Mouse (Mus musculus): ENCODE results near the gene Sparc. TPM values are rescaled to one million over a fixed set of nuclear protein-coding genes. Genes with fewer than 3 reads are reported as not detected.

The Sparc gene
- polyA plus RNA-seq, 1 experiment from 2014 or later, result 1,563 TPM

GRCm38 (mm10) chr11:55413416-55413796 is 9.6 kb downstream of the Sparc start:
- Histone ChIP-seq H3K4me1 (ENCODE audit: control insufficient read depth, insufficient read depth, low read length) (peaks cover 25% of the 10 kb centered on the region), H3K4me2 (ENCODE audit: low read depth, low read length) (no peak overlapping the region)
- ATAC-seq, result no peak

GRCm38 (mm10) chr11:55412680-55413415 is 10.1 kb downstream of the Sparc start:
- Histone ChIP-seq H3K9me3 (ENCODE audit: control insufficient read depth, low read length) (no peaks in the 10 kb centered on the region), H3K4me3 (ENCODE audit: low read length) (no peak overlapping the region), H3K36me3 (ENCODE audit: control insufficient read depth, insufficient read depth, low read length) (peaks cover 4% of the 10 kb centered on the region), H3K4me1 (ENCODE audit: control insufficient read depth, insufficient read depth, low read length) (peaks cover 24% of the 10 kb centered on the region), H3K27ac (ENCODE audit: low read length) (0 out of 2 replicates have a peak overlapping the region, but pooled peaks have one; percentile 16), H3K27me3 (replicated peaks; ENCODE audit: control insufficient read depth, insufficient read depth, low read length) (no peaks in the 10 kb centered on the region), H3K4me2 (ENCODE audit: low read depth, low read length) (no peak overlapping the region), H3K9ac (ENCODE audit: low read depth, low read length) (no peak overlapping the region)
- WGBS, result 90% methylated on average over 10 of the region's 10 CpGs
- ATAC-seq, result no peak

More at GRCm38 (mm10) chr11:55413416-55413796, 9.6 kb downstream of the Sparc start:
- H3K36me3 ChIP-seq (ENCODE audit: control insufficient read depth, insufficient read depth, low read length), result 0 out of 2 replicates have a peak, but pooled peaks cover 3% of the 10 kb centered on the region
- no peak overlapping the region for H3K9ac ChIP-seq (ENCODE audit: low read depth, low read length)
- WGBS, result 96% methylated on average over 2 of the region's 2 CpGs
- no peaks in the 10 kb centered on the region for H3K27me3 ChIP-seq (replicated peaks; ENCODE audit: control insufficient read depth, insufficient read depth, low read length)
- no peak overlapping the region for H3K27ac ChIP-seq (ENCODE audit: low read length)
- no peaks in the 10 kb centered on the region for H3K9me3 ChIP-seq (ENCODE audit: control insufficient read depth, low read length)
- no peak overlapping the region for H3K4me3 ChIP-seq (ENCODE audit: low read length)

GRCm38 (mm10) chr11:55412034-55412433 is 10.9 kb downstream of the Sparc start:
- peaks cover 24% of the 10 kb centered on the region for H3K4me1 ChIP-seq (ENCODE audit: control insufficient read depth, insufficient read depth, low read length)
- 81% methylated on average over 7 of the region's 7 CpGs for WGBS
- H3K4me2 ChIP-seq (ENCODE audit: low read depth, low read length), result no peak overlapping the region

GRCm38 (mm10) chr11:55410502-55410901 is 12.5 kb downstream of the Sparc start:
- Histone ChIP-seq H3K4me1 (ENCODE audit: control insufficient read depth, insufficient read depth, low read length) (peaks cover 19% of the 10 kb centered on the region), H3K4me2 (ENCODE audit: low read depth, low read length) (no peak overlapping the region), H3K27ac (ENCODE audit: low read length) (peak overlapping the region; percentile 14), H3K4me3 (ENCODE audit: low read length) (no peak overlapping the region), H3K27me3 (replicated peaks; ENCODE audit: control insufficient read depth, insufficient read depth, low read length) (no peaks in the 10 kb centered on the region), H3K9me3 (ENCODE audit: control insufficient read depth, low read length) (no peaks in the 10 kb centered on the region), H3K36me3 (ENCODE audit: control insufficient read depth, insufficient read depth, low read length) (peaks cover 9% of the 10 kb centered on the region), H3K9ac (ENCODE audit: low read depth, low read length) (no peak overlapping the region)
- WGBS, result 60% methylated on average over 3 of the region's 3 CpGs
- ATAC-seq, result no peak

More at GRCm38 (mm10) chr11:55412034-55412433, 10.9 kb downstream of the Sparc start:
- Histone ChIP-seq H3K9me3 (ENCODE audit: control insufficient read depth, low read length) (no peaks in the 10 kb centered on the region), H3K4me3 (ENCODE audit: low read length) (no peak overlapping the region), H3K27me3 (replicated peaks; ENCODE audit: control insufficient read depth, insufficient read depth, low read length) (no peaks in the 10 kb centered on the region), H3K9ac (ENCODE audit: low read depth, low read length) (no peak overlapping the region), H3K36me3 (ENCODE audit: control insufficient read depth, insufficient read depth, low read length) (peaks cover 9% of the 10 kb centered on the region), H3K27ac (ENCODE audit: low read length) (no peak overlapping the region)
- no peak for ATAC-seq

- Histone ChIP-seq H3K4me1 (ENCODE audit: control insufficient read depth, insufficient read depth, low read length) (peaks cover 14% of the 10 kb centered on the region), H3K9me3 (ENCODE audit: control insufficient read depth, low read length) (no peaks in the 10 kb centered on the region), H3K9ac (ENCODE audit: low read depth, low read length) (no peak overlapping the region), H3K27ac (ENCODE audit: low read length) (0 out of 2 replicates have a peak overlapping the region, but pooled peaks have one; percentile 18), H3K4me3 (ENCODE audit: low read length) (no peak overlapping the region), H3K36me3 (ENCODE audit: control insufficient read depth, insufficient read depth, low read length) (peaks cover 10% of the 10 kb centered on the region), H3K4me2 (ENCODE audit: low read depth, low read length) (no peak overlapping the region), H3K27me3 (replicated peaks; ENCODE audit: control insufficient read depth, insufficient read depth, low read length) (no peaks in the 10 kb centered on the region)
- WGBS, result 67% methylated on average over 3 of the region's 3 CpGs
- no peak for ATAC-seq
These were observed 13.0 kb downstream of the Sparc start for GRCm38 (mm10) chr11:55410005-55410404.

- no peak overlapping the region for H3K9ac ChIP-seq (ENCODE audit: low read depth, low read length)
- no peak for ATAC-seq
- no peak overlapping the region for H3K4me2 ChIP-seq (ENCODE audit: low read depth, low read length)
- H3K9me3 ChIP-seq (ENCODE audit: control insufficient read depth, low read length), result no peaks in the 10 kb centered on the region
- H3K27ac ChIP-seq (ENCODE audit: low read length), result no peak overlapping the region; the same call in 1 of the 2 replicates
- H3K4me1 ChIP-seq (ENCODE audit: control insufficient read depth, insufficient read depth, low read length), result peaks cover 6% of the 10 kb centered on the region
- peaks cover 14% of the 10 kb centered on the region for H3K36me3 ChIP-seq (ENCODE audit: control insufficient read depth, insufficient read depth, low read length)
- 92% methylated on average over 4 of the region's 4 CpGs for WGBS
- H3K27me3 ChIP-seq (replicated peaks; ENCODE audit: control insufficient read depth, insufficient read depth, low read length), result no peaks in the 10 kb centered on the region
- no peak overlapping the region for H3K4me3 ChIP-seq (ENCODE audit: low read length)
These were observed 15.8 kb downstream of the Sparc start for GRCm38 (mm10) chr11:55407133-55407532.

GRCm38 (mm10) chr11:55405601-55406469 is 17.1 kb downstream of the Sparc start:
- H3K27ac ChIP-seq (ENCODE audit: low read length), result peak overlapping the region; percentile 61
- H3K27me3 ChIP-seq (replicated peaks; ENCODE audit: control insufficient read depth, insufficient read depth, low read length), result no peaks in the 10 kb centered on the region
- no peak overlapping the region for H3K4me3 ChIP-seq (ENCODE audit: low read length)
- H3K4me2 ChIP-seq (ENCODE audit: low read depth, low read length), result no peak overlapping the region
- H3K36me3 ChIP-seq (ENCODE audit: control insufficient read depth, insufficient read depth, low read length), result peaks cover 14% of the 10 kb centered on the region
- ATAC-seq, result peak; percentile 47
- H3K4me1 ChIP-seq (ENCODE audit: control insufficient read depth, insufficient read depth, low read length), result peaks cover 4% of the 10 kb centered on the region
- no peak overlapping the region for H3K9ac ChIP-seq (ENCODE audit: low read depth, low read length)
- 54% methylated on average over 8 of the region's 8 CpGs for WGBS
- no peaks in the 10 kb centered on the region for H3K9me3 ChIP-seq (ENCODE audit: control insufficient read depth, low read length)

GRCm38 (mm10) chr11:55404659-55405457 is 18.1 kb downstream of the Sparc start:
- Histone ChIP-seq H3K4me3 (ENCODE audit: low read length) (no peak overlapping the region), H3K4me2 (ENCODE audit: low read depth, low read length) (no peak overlapping the region), H3K9ac (ENCODE audit: low read depth, low read length) (no peak overlapping the region), H3K9me3 (ENCODE audit: control insufficient read depth, low read length) (no peaks in the 10 kb centered on the region), H3K27me3 (replicated peaks; ENCODE audit: control insufficient read depth, insufficient read depth, low read length) (no peaks in the 10 kb centered on the region), H3K4me1 (ENCODE audit: control insufficient read depth, insufficient read depth, low read length) (peaks cover 3% of the 10 kb centered on the region), H3K36me3 (ENCODE audit: control insufficient read depth, insufficient read depth, low read length) (peaks cover 16% of the 10 kb centered on the region), H3K27ac (ENCODE audit: low read length) (peak overlapping the region; percentile 43)
- no peak for ATAC-seq
- 87% methylated on average over 9 of the region's 9 CpGs for WGBS

Data from intestine, embryonic 16.5 days (tissue).